Comparison of ENCODE assay signal across 9 mouse cellular contexts in genomic region chr5:135276597-135276996, GRCm38 (mm10). TPM values are rescaled to one million over a fixed set of nuclear protein-coding genes. Genes with fewer than 3 reads are reported as not detected.
DNase-seq lines count a peak whose midpoint lies in the region; ATAC-seq and TF ChIP-seq lines count a peak whose summit lies in the region.
"Had no signal": no experiment of that assay in that cellular context is flagged by ENCODE, and none has a peak within 500 bp of the region (broad histone marks: within the 10 kb centered on the region; RNA-seq: fewer than 3 reads in every experiment).

No protein-coding gene starts in this region.

- no peaks in the 10 kb centered on the region; the same call in 1 of the 2 replicates for H3K4me1 ChIP-seq in heart, postnatal 0 days (ENCODE audit: control insufficient read depth, insufficient read depth)
- peaks cover 39% of the 10 kb centered on the region for H3K4me1 ChIP-seq in embryonic facial prominence, embryonic 10.5 days
- H3K4me1 ChIP-seq in intestine, embryonic 15.5 days (replicated peaks), result peaks cover 4% of the 10 kb centered on the region

- 11% methylated on average over 36 of the region's 36 CpGs for WGBS in heart, postnatal 0 days
- 3% methylated on average over 36 of the region's 36 CpGs for WGBS in embryonic facial prominence, embryonic 10.5 days
- WGBS in intestine, embryonic 15.5 days, result 10% methylated on average over 36 of the region's 36 CpGs

- TF ChIP-seq EP300 in heart, postnatal 0 days (IDR thresholded peaks at IDR 0.05; ENCODE audit: low read depth), result no peak

- H3K9ac ChIP-seq in heart, postnatal 0 days (replicated peaks; ENCODE audit: low read depth, low read length), result 0 out of 2 replicates have a peak overlapping the region, but pooled peaks have one; percentile 15
- H3K9ac ChIP-seq in intestine, embryonic 15.5 days, result 0 out of 2 replicates have a peak overlapping the region, but pooled peaks have one; percentile 23

- no peak overlapping the region for H3K4me3 ChIP-seq in heart, postnatal 0 days (ENCODE audit: low read depth, low read length)
- H3K4me3 ChIP-seq in embryonic facial prominence, embryonic 10.5 days, result peak overlapping the region; percentile 49
- H3K4me3 ChIP-seq in intestine, embryonic 15.5 days (replicated peaks), result peak overlapping the region; percentile 20; the same call in 1 of the 2 replicates
- no peak overlapping the region for H3K4me3 ChIP-seq in gastrocnemius, adult 2 months
- H3K4me3 ChIP-seq: heart, adult 2 months had no signal

- H3K27me3 ChIP-seq in heart, postnatal 0 days (ENCODE audit: control insufficient read depth, insufficient read depth, low read length), result peaks cover 9% of the 10 kb centered on the region; the same call in 1 of the 2 replicates
- H3K27me3 ChIP-seq in embryonic facial prominence, embryonic 10.5 days (replicated peaks; ENCODE audit: low read depth, poor library complexity, severe bottlenecking), result peaks cover 43% of the 10 kb centered on the region
- peaks cover 7% of the 10 kb centered on the region; the same call in 1 of the 2 replicates for H3K27me3 ChIP-seq in intestine, embryonic 15.5 days (replicated peaks)

- H3K4me2 ChIP-seq in heart, postnatal 0 days (ENCODE audit: low read depth, low read length), result peak overlapping the region; percentile 39
- peak overlapping the region; percentile 55 for H3K4me2 ChIP-seq in intestine, embryonic 15.5 days (replicated peaks)

- intact Hi-C loops in heart, postnatal 36 days (cut with DNase I), result no loop called here
- intact Hi-C loops in gastrocnemius, adult 2 months (cut with DNase I), result no loop called here
- intact Hi-C loops in gastrocnemius, postnatal 36 days (cut with DNase I), result no loop called here

- no peaks in the 10 kb centered on the region for H3K9me3 ChIP-seq in heart, postnatal 0 days (replicated peaks; ENCODE audit: control insufficient read depth, low read length)
- H3K9me3 ChIP-seq in embryonic facial prominence, embryonic 10.5 days, result no peaks in the 10 kb centered on the region
- H3K9me3 ChIP-seq in intestine, embryonic 15.5 days, result no peaks in the 10 kb centered on the region

- no peaks in the 10 kb centered on the region for H3K36me3 ChIP-seq in heart, postnatal 0 days (replicated peaks; ENCODE audit: control insufficient read depth, insufficient read depth, low read length)
- H3K36me3 ChIP-seq in embryonic facial prominence, embryonic 10.5 days (replicated peaks), result no peaks in the 10 kb centered on the region
- no peaks in the 10 kb centered on the region for H3K36me3 ChIP-seq in intestine, embryonic 15.5 days

- no peak for DNase-seq in heart, postnatal 0 days (ENCODE audit: low spot score)
- DNase-seq in heart, postnatal 36 days, result no peak
- DNase-seq in embryonic facial prominence, embryonic 10.5 days (ENCODE audit: low spot score), result peak; percentile 50
- DNase-seq in neural tube, embryonic 10.5 days (ENCODE audit: extremely low spot score, low spot score), result peak; percentile 51
- no peak for DNase-seq in gastrocnemius, adult 2 months
- no peak for DNase-seq in ovary, adult 18-20 months (ENCODE audit: low spot score)
- no peak for DNase-seq in gastrocnemius, postnatal 36 days
- DNase-seq: heart, adult 2 months had no signal

- ATAC-seq in heart, postnatal 0 days (ENCODE audit: insufficient read depth, low read depth), result no peak
- peak; percentile 48 for ATAC-seq in intestine, embryonic 15.5 days

- H3K27ac ChIP-seq in heart, postnatal 0 days (ENCODE audit: low read depth), result no peak overlapping the region
- H3K27ac ChIP-seq in embryonic facial prominence, embryonic 10.5 days (replicated peaks), result peak overlapping the region; percentile 82
- no peak overlapping the region for H3K27ac ChIP-seq in intestine, embryonic 15.5 days
- H3K27ac ChIP-seq in gastrocnemius, adult 2 months, result no peak overlapping the region
- H3K27ac ChIP-seq: heart, adult 2 months had no signal

- no peak for TF ChIP-seq CTCF in heart, postnatal 0 days (IDR thresholded peaks at IDR 0.05; ENCODE audit: low read depth)
- TF ChIP-seq CTCF in gastrocnemius, adult 2 months (IDR thresholded peaks at IDR 0.05), result no peak

RNA-seq across cellular contexts. Expression of gene Fzd9, which starts 25.6 kb away (rescaled TPM):
- 3.3 and 7.4 TPM in 2 replicates for total RNA-seq in heart, postnatal 0 days (2014; rRNA removed; ENCODE audit: low replicate concordance)
- 1.8 and 2.4 TPM in 2 replicates for polyA plus RNA-seq in heart, postnatal 0 days (2015; fragmentation: Nextera tagmentation; extraction: Ambion mirVana)
- under 1 TPM; 0.73 to 0.75 TPM for total RNA-seq in heart, postnatal 36 days (2021)
- polyA plus RNA-seq in embryonic facial prominence, embryonic 10.5 days (2016; fragmentation: Nextera tagmentation; extraction: Ambion mirVana), result 3.3 and 5.1 TPM in 2 replicates
- 0.87 and 0.88 TPM in 2 replicates for polyA plus RNA-seq in intestine, embryonic 15.5 days (2015; fragmentation: Nextera tagmentation; extraction: Ambion mirVana)
- total RNA-seq in gastrocnemius, adult 2 months (2021), result 10 to 100 TPM; 23.1 to 52.1 TPM
- 10 to 100 TPM; 19.1 to 27.1 TPM for total RNA-seq in gastrocnemius, postnatal 36 days (2021)

Comparison
In these comparisons a context has a peak if more than half of its experiments do, and no peak if none do; other contexts are left out.
1. DNase-seq: peak in embryonic facial prominence, embryonic 10.5 days (single experiment) and neural tube, embryonic 10.5 days (single experiment); none in heart, postnatal 0 days (single experiment), heart, postnatal 36 days (0 of 2), gastrocnemius, adult 2 months (single experiment), ovary, adult 18-20 months (single experiment) and gastrocnemius, postnatal 36 days (0 of 2).
2. H3K4me3 ChIP-seq: peak in embryonic facial prominence, embryonic 10.5 days (single experiment) and intestine, embryonic 15.5 days (single experiment); none in heart, postnatal 0 days (single experiment) and gastrocnemius, adult 2 months (single experiment).